Mouse (Mus musculus): ENCODE data around the gene Dyrk1b.
"Not testable (repeated sequence)": the region's sequence is repeated elsewhere in the genome, so short reads cannot be mapped to it uniquely, and the experiment has no call there.

Dyrk1b gene

DNA sequence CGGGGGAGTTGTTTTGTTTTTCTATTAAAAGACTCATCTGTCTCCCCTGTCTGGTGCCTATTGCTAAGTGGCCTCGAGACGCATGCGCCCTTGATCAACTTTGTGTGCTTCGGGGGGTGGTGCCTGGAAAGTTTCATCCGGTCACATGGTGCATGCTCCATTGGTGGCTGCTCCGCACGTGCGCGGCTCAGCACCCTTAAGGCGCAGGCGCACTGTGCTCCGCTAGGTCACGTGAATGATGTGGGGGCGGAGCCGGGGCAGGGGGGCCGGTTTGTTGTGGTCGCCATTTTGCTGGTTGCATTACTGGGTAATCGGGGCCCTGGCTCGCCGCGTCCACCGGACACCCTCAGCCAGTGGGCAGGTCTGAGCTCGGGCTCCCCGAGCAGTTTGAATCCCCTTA, at the start of gene Dyrk1b:
Gene Dyrk1b (plus strand): TSS at position 242 of the 400 bp plus-strand sequence.
- peak; percentile 98 for DNase-seq

DNA sequence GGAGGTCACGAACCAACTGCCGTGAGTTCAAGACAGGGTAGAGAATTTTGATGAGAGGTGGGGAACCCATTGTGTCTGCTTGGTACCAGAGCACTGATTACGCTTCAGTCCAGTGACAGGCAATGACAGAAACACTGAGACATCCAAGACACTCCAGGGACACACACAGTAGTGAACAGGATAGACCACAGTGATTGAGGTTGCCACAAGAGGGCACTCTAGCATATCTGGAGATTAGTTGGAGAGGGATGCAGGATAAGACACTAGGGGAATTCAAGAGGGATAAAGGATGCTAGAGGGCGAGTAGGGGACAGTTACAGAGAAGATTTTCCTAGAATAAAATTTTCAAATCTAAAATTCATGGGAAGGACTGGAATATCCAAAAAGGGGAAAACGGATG, 41.7 kb upstream of the Dyrk1b start:
- DNase-seq: peak; percentile 55

DNA sequence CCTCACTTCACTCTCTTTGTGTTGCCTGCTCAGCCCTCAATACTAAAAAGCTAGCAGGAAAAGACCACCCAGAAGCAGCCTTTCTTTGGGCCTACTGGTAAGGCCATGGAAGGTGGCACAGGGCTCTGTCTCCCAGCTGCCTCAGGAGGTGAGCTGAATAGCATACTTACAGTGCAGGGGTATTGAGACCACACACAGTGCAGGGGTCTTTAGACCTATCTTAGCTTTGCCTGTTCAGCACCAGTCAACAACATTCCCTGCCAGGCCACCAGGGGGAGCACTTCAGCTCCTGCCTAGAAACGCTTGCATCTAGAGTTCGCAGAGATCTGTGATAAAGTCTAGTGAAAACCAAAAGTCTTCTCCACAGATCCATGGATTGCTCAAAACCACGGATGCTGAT, 31.0 kb upstream of the Dyrk1b start:
- peak; percentile 57 for DNase-seq

GRCm38 (mm10) chr7:28149841-28150240, 29.4 kb upstream of the Dyrk1b start:
- DNase-seq: no peak

DNA sequence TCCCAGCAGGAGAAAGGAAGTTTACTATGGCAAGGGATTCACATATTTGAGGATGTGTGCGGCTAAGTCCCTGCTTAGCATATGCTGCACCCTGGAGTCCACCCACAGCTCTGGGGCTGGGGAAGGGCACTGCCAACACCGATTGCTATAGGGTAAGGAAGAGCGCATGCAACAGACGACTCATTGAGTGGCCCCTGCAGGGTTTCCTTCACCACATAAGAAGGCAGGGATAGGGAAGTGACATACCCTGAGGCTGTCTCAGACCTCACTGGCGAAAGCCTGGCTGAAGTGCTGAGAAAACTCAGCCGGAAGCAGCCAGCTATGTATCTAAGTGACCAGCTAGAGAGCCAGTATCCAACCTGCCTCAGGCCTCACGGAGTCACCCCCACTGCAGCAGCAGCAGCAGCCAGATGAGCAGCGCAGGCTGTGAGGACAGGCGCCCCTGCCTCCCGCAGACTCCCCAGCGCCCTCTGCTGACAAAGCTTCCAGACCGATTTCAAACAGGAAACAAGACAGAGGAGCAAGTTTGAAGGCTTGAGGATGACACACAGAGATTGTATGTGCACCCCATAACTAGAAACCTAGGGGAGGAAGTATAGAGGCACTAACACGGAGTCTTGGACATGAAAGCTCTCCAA, 27.6 kb upstream of the Dyrk1b start:
- DNase-seq: peak; percentile 68

DNA sequence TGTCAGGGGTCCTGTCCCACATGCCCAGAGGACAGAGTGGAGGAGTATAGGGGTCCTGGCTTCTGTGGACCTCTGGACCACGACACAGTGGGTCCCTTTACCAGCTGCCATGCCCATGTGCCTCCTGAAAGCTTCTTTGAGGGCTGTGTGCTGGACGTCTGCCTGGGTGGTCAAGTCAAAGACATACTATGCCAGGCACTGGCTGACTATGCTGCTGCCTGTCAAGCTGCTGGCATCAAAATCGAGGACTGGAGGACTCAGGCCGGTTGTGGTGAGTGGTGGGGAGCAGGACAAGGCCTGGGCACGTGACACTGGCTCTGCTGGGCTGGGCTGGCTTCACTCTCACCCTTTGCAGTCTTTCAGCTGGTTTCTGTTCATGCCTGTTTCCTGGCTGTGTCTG, 25.7 kb upstream of the Dyrk1b start:
- not testable (repeated sequence) for DNase-seq

DNA sequence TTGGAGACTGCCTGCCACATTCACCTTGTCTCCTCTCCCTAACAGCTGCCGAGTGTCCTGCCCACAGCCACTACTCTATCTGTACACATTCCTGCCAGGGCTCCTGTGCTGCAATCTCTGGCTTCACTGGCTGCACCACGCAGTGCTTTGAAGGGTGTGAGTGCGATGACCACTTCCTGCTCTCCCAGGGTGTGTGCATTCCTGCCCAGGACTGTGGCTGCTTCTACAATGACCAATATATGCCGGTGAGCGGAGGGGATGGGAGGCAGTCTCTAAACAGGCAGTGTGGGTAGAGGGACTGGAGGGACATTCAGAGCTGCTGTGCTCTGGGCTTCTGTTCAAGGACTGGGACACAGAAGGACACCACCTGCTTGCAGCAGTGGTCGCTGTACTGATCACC, 20.0 kb upstream of the Dyrk1b start:
- no peak for DNase-seq

DNA sequence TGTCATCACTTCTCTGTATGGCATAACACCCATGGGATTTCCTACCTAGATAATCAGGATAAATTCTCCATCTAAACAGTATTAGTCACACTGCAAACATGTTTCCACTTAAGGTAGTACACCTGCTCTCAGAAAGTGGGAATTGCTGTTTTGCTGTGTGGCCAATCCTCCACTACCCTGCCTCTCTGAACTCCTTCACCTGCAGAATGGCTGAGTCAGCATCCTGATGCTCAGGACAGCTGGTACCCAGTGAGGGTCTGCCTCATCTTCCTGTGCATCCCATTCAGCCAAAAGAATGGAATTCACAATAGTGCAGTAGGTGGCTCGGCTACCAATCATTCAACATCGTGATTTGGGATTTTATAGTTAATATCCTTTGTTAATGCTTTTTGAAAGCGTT, 19.4 kb upstream of the Dyrk1b start:
- DNase-seq: no peak

DNA sequence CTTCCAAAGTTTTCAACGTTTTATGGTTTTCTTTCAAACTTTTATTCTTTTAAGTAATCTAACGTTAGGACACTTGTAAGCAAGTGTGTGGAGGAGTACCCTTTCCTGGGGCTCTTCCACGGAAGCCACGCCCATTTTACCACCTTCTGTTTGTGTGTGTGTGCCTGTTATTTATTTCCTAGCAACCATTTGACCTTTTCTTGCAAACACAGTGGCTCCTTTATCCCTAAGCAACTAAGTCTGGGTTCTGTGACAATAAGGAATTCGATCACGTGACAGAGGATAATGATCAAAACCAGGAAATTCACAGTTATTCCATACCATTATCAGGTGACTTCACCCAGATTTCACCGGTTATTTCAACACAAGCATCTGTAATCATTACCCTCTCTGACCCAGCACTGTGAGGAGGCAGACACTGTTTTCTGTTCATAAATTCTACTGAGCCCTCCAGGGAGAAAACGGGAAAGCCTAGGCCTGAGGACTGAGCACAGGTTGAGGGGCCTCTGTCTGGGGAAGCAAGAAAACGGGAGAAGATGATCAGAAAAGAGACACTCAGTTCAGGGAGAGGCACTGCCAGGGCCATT, 18.0 kb upstream of the Dyrk1b start:
- no peak for DNase-seq

DNA sequence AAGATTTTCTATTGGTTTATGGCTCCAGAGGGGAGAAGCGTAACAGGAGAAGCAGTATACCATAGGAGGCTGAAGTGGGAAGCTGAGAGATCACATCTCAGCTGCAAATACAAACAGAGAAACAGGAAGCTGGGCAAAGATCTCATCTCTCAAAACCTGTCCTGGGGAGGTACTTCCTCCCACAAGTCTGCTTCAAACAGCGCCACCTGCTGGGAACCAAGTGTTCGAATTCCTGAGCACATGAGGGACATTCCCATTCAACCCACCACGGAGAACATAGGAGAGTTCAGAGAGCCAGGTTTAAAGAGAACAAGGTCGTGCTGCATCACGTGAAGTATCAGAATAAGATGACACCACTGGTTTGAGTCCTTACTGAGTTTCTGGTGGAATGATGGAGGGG, 13.9 kb upstream of the Dyrk1b start:
- no peak for DNase-seq

DNA sequence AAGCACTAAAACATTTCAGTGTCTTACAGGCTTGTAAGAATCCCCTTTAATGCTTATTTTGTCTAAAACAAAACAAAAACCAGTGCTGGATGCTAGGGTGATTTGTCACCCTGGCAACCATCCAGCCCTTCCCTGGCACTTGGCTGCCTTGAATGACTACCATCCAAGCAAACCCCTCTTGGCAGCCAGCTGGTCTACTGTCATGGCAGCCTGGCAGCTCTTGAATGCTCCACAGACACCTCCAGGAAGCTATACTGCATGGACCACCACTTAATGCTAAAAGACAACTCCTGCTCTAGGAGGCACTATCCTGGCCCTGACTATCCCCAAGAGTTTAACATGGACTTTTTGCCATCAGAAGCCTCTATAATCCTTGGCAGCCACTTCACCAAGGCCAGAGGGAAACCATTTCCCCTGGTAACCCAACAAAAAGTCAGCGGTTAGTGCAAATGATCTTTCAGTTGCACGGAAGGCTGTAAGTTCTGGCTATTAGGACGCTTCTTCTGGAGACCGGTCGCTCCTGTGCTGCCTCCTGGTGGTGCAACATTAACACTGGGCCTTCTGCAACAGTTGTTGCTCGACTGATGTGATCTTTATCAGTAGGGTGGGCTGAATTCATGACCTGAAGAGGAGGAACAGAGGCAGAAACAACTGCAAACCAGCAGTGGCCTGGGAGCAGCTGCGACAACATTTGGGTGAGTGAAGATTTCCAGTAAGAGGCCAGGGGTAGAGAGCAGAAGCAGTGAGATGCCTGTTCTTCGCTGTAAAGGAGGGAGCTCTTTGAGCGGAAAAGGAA, 10.8 kb upstream of the Dyrk1b start:
- peak; percentile 74 for DNase-seq

DNA sequence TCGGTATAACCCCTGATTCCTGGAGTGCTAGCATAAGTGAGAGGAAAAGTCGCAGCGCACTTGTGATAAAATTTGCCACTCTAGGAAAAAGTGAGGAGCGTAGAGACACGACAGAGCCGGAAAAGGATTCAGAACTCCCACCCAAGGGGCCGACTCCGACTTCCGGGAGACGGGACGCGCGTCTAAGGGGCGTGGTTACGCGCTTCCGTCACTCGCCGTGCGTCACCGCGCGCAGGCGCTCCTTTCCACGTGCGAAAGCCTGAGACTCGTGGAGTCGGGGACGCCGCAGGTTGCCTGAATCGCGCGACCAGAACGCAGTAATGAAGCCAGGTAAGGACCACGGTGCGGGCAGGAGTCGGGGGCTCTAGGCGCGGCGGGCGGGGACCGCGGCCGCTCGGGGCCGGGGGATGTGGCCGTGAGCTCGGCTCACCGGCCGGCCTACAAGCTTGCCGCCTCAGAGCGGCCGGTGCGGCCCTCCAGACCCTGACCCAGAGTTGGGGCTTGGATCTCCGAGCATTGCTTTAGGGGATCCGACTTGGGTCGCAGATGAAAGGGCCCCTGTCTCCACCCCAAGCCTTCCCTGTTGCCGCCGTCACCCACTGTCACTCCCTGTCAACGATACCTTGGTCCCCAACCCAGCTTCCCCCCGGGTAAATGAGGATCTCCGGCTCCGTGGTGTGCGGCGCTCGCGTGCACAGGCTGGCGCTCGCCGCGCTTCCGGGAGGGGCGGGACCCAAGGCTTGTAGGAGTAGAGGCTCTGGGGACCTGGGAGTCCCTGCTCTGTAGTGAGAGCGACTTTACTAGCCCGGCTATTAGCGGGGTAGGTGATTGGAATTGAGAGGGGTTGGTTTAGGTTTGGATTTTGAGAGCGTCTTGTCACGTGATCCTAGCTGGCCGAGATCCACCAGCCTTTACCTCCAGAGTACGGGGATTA, 9.5 kb upstream of the Dyrk1b start, which contains the start of gene Fbl:
Gene Fbl (plus strand): TSS at position 222 of the 934 bp plus-strand sequence.
- DNase-seq: peak; percentile 91

DNA sequence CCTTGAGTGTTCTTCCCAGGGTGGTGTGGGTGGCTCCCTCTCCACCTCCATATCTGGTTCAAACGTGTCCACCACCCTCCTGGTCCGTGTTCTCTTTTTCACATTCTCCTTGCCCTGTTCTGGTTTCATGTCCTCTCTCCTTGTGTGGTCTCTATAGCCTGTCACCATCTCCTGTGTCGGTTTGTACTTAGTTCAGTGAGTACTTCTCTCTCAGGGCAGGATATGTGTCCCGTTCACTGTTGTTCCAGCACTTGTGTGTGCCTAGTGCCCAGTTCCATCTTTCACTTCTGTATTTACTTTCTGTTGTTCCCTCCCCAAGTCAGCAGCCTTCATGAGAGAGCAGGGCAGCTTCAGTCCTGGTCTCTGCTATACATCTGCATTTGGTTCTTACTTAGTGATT, 3.9 kb upstream of the Dyrk1b start:
- DNase-seq: no peak

DNA sequence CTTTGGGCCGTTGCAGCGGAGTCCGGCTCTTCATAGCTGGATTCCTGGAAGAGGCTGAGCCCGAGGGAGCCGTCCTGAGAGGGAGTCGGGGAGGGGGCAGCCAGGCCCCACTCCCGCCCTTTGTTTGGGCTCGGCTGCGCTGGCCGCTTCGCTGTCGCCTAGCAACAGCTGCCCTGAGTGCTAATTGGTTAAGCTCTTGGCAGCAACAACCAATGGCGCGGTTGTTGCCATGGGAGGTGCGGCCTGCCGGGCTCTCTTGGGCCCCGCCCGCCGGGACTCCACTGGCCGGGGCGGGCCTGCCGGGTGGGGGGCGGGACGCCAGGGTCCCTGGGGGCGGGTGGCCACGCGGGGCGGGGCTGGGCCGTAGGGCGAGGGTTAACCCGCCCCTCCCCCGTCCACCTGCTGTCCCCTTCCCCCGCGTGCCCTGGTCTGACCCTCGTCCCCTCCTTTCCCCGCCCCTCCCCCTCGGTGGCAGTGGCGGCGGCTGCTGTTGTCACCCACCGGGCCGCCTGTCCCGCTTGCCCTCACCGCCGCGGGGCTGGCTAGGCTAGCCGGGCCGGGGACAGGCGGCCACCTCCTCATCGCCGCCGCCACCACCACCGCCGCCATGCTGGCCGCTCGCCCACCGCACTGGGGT, 590 bp downstream of the Dyrk1b start:
- peak; percentile 92 for DNase-seq

DNA sequence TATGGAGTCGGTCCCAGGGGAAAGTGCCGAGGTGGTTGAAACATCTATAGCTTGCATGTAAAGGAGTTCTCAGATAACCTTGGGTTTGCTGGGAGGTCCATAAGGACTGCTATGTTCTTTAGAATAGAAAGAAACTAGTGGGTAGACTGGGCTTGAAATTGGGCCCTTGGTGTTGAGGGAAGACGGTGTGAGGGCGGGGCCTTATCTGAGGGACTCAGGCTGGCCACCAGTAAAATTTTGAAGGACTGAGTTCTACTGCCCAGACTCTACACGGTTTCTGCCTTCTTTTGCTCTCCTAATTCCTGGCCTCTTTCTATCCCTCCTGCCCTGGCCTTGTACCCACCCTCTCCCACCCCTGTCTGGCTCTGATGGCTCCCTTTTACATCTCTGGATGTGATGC, 1.6 kb downstream of the Dyrk1b start:
- DNase-seq: no peak

DNA sequence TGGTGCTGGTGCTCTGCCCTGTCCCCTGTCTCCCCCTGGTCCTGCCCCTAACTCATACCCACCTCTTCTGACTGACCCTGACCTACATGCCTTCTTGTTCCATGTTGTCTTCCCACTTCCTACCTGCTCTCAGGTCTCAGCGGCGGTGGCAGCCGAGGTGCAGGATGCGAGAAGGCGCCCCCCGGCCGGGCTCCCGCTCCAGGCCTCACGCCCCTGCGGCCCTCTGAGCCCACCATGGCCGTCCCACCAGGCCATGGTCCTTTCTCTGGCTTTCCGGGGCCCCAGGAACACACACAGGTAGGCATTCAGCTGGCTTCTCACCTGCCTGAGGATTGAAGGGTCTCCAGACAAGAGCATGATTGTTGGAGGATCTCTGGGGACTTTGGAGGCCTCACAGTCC, 2.1 kb downstream of the Dyrk1b start:
- DNase-seq: no peak

GRCm38 (mm10) chr7:28182320-28182719, 3.1 kb downstream of the Dyrk1b start:
- no peak for DNase-seq

DNA sequence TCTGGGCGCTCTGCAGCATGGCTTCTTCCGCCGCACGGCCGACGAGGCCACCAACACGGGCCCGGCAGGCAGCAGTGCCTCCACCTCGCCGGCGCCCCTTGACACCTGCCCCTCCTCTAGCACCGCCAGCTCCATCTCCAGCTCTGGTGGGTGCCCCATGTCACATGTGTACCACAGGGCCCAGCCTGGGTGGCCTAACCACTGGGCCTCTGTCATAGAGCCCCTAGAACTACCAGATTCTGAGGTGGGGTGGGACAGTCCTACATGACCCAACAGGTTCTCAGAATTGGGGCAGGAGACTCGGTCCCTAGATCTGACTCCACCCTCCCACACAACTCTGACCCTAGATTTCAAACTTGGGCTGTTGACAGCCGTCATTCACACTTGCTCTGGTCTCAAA, 6.6 kb downstream of the Dyrk1b start:
- no peak for DNase-seq

DNA sequence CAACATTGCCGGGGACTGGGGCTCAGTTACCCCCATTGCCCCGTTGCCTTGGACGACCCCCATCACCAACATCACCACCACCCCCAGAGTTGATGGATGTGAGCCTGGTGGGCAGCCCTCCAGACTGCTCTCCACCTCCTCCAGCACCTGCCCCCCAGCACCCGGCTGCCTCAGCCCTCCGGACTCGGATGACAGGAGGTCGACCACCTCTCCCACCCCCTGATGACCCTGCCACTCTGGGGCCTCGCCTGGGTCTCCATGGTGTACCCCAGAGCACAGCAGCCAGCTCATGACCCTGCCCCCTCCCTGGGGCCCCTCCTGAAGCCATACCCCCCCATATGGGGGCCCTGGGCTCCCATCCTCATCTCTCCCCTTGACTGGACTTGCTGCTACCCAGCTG, 7.4 kb downstream of the Dyrk1b start:
- no peak for DNase-seq

DNA sequence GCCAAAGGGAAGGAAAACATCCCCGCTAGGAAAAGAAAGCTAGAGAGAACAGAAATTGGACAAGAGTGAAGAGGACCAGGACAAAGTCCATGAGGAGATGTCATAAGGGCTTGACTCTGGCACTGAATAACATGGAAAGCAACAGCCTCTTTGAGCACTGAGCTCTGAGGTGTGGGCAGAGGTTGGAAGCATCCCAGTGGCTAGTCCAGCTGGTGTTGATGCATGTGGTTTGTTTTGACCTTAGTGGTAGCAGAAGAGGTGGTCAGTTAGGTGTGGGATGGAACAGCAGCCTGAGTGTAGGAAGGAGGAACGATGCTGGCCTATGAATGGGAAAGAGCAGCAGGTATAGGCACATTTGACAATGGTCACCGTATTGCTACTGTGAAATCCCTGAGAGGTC, 12.2 kb downstream of the Dyrk1b start:
- DNase-seq: no peak

DNA sequence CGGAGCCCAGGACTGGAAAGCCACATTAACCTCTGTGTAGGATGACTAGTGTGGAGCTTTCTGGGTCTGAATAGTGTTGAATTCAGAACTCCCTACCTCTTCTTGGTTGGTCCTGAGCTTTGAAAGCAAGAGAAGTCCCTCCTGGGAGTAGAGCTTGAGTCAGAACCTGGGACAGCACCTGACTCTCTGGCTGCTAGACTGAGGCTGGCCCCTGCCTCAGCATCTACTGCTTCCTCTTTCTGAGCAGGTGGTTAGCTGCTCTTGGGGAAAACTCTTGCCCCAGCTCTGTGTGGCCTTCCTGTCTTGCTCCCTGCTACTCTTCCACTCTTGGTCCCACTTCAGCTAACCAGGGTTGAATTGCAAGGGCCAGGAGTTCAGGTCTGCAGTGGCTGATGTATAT, 12.6 kb downstream of the Dyrk1b start:
- DNase-seq: no peak

- DNase-seq: no peak
These were observed 16.3 kb downstream of the Dyrk1b start for GRCm38 (mm10) chr7:28195414-28196098.

Data from right cerebral cortex, postnatal 14 days (tissue).